In the genomic region with DNA sequence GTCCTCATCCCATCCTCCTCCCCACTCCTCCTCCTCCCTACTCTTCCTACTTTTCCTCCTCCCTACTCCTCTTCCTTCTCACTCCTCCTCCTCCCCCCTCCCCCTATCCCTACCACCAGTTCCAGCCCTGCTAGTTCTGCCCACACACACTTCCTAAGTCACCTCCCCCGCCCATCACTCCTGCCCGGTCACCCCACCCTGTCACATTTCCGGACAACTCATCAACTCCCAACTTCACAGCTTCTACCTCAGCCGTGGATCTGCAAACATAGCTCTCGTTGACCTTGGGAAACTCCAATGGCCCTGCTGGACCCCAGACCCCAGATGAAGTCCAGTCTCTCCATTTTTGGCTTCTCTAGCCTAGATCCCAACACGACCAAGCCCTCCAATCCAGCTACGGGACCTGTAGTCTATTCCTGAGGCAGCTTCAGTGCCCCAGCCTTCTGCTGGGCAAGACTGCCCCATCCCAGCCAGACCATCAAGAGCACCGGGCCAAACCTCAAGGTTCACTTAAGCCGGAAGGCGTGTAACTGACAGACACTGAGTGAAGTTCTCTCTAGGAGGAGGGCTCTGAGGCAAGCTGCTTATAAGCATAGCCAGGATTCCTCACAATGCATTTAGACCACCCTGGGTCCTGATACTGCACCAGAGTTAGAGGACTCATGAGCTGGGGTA, we compare ENCODE assay signal across 20 mouse cellular contexts. TPM values are rescaled to one million over a fixed set of nuclear protein-coding genes. Genes with fewer than 3 reads are reported as not detected.
DNase-seq lines count a peak whose midpoint lies in the region; ATAC-seq and TF ChIP-seq lines count a peak whose summit lies in the region.
"Had no signal": no experiment of that assay in that cellular context is flagged by ENCODE, and none has a peak within 500 bp of the region (broad histone marks: within the 10 kb centered on the region; RNA-seq: fewer than 3 reads in every experiment).

No protein-coding gene starts in this region.

- intact Hi-C loops in heart, postnatal 25 days (cut with DNase I), result loop anchor here (5.0 kb wide), 1 partner anchor 88 kb away; no protein-coding TSS in a partner anchor

- H3K4me3 ChIP-seq in heart, embryonic 11.5 days (ENCODE audit: low read depth, low read length), result no peak overlapping the region
- no peak overlapping the region for H3K4me3 ChIP-seq in lung, postnatal 0 days (ENCODE audit: low read depth, low read length)
- H3K4me3 ChIP-seq: megakaryocyte, embryonic 14.5 days; neural tube, embryonic 12.5 days had no signal

- no peak overlapping the region for H3K9ac ChIP-seq in heart, embryonic 11.5 days (ENCODE audit: low read depth, low read length)
- no peak overlapping the region for H3K9ac ChIP-seq in lung, postnatal 0 days (replicated peaks; ENCODE audit: low read depth)
- H3K9ac ChIP-seq: hindbrain, embryonic 14.5 days; neural tube, embryonic 12.5 days had no signal

- no peak for DNase-seq in heart, postnatal 25 days (ENCODE audit: low spot score)
- peak; percentile 26 for DNase-seq in lung, postnatal 0 days (ENCODE audit: low spot score)
- no peak for DNase-seq in lung, postnatal 36 days
- DNase-seq in ovary, adult 18-20 months (ENCODE audit: low spot score), result no peak
- DNase-seq in layer of hippocampus, postnatal 25 days (ENCODE audit: extremely low spot score in 1 of 2, low spot score in 1 of 2), result no peak
- DNase-seq: adrenal gland, postnatal 25 days; cerebellum, adult 9-10 months; embryo, embryonic 11 days; layer of hippocampus, postnatal 36 days; left cerebral cortex, postnatal 4 days; lung, adult 18-20 months; thymus, postnatal 14 days had no signal

- no peak for TF ChIP-seq EP300 in lung, postnatal 0 days (IDR thresholded peaks at IDR 0.05)

- no peak for TF ChIP-seq CTCF in lung, postnatal 0 days (IDR thresholded peaks at IDR 0.05)

- H3K4me2 ChIP-seq in heart, embryonic 11.5 days, result no peak overlapping the region
- H3K4me2 ChIP-seq in lung, postnatal 0 days (replicated peaks; ENCODE audit: low read depth, low read length), result no peak overlapping the region
- H3K4me2 ChIP-seq: hindbrain, embryonic 14.5 days; neural tube, embryonic 12.5 days had no signal

- no peaks in the 10 kb centered on the region for H3K27me3 ChIP-seq in heart, embryonic 11.5 days (ENCODE audit: control insufficient read depth, insufficient read depth, low read length)
- H3K27me3 ChIP-seq in lung, postnatal 0 days (replicated peaks; ENCODE audit: insufficient read depth, low read length), result no peaks in the 10 kb centered on the region
- H3K27me3 ChIP-seq: neural tube, embryonic 12.5 days had no signal

- WGBS in heart, embryonic 11.5 days (ENCODE audit: insufficient replicate concordance), result 57% methylated on average over 10 of the region's 10 CpGs
- WGBS in lung, postnatal 0 days, result 45% methylated on average over 10 of the region's 10 CpGs

- ATAC-seq in heart, embryonic 11.5 days (replicated peaks; ENCODE audit: insufficient number of reproducible peaks, low FRiP score, low TSS enrichment), result 0 out of 2 replicates have a peak, but pooled peaks have one; percentile 24
- peak; percentile 47 for ATAC-seq in lung, postnatal 0 days
- ATAC-seq in granulocyte monocyte progenitor cell, adult 5-6 weeks (replicated peaks; ENCODE audit: poor library complexity, severe bottlenecking), result peak; percentile 35; the same call in 1 of the 2 replicates
- ATAC-seq: forebrain, embryonic 14.5 days; intestine, postnatal 0 days had no signal

- no peaks in the 10 kb centered on the region for H3K9me3 ChIP-seq in heart, embryonic 11.5 days (replicated peaks; ENCODE audit: control insufficient read depth, low read length)
- no peaks in the 10 kb centered on the region for H3K9me3 ChIP-seq in lung, postnatal 0 days (ENCODE audit: low read length)
- H3K9me3 ChIP-seq: neural tube, embryonic 12.5 days had no signal

- peaks cover 6% of the 10 kb centered on the region for H3K4me1 ChIP-seq in heart, embryonic 11.5 days (ENCODE audit: control insufficient read depth, insufficient read depth, low read length)
- H3K4me1 ChIP-seq in lung, postnatal 0 days (ENCODE audit: insufficient read depth, low read depth, low read length), result no peaks in the 10 kb centered on the region
- H3K4me1 ChIP-seq: neural tube, embryonic 12.5 days had no signal

- H3K36me3 ChIP-seq in heart, embryonic 11.5 days (ENCODE audit: control insufficient read depth, insufficient read depth, low read length), result no peaks in the 10 kb centered on the region
- H3K36me3 ChIP-seq in lung, postnatal 0 days (ENCODE audit: insufficient read depth, low read length), result no peaks in the 10 kb centered on the region
- H3K36me3 ChIP-seq: neural tube, embryonic 12.5 days had no signal

- no peak overlapping the region for H3K27ac ChIP-seq in heart, embryonic 11.5 days (ENCODE audit: low read depth, low read length)
- H3K27ac ChIP-seq in lung, postnatal 0 days (ENCODE audit: low read length), result no peak overlapping the region
- H3K27ac ChIP-seq: hindbrain, embryonic 14.5 days; neural tube, embryonic 12.5 days had no signal

RNA-seq across cellular contexts. Expression of a gene that starts 42.6 kb away (rescaled TPM):
- polyA plus RNA-seq in heart, embryonic 11.5 days (2014; fragmentation: Nextera tagmentation; extraction: Ambion mirVana), result 0.04 TPM in 1 of 2 replicates, not detected in the other
- total RNA-seq in heart, postnatal 25 days (2021), result not detected
- 0.04 TPM in 1 of 2 replicates, not detected in the other for polyA plus RNA-seq in lung, postnatal 0 days (2015; fragmentation: Nextera tagmentation; extraction: Ambion mirVana)
- total RNA-seq in granulocyte monocyte progenitor cell, adult 5-6 weeks (2014; fragmentation: Nextera tagmentation), result not detected in 2 replicates
- not detected in 2 replicates for total RNA-seq in granulocyte monocyte progenitor cell, adult 5-6 weeks (2017)
- 10 to 100 TPM; 35.6 to 39.5 TPM for total RNA-seq in layer of hippocampus, postnatal 25 days (2021)
- total RNA-seq: heart, adult 8-10 months had no signal

Comparison
In these comparisons a context has a peak if more than half of its experiments do, and no peak if none do; other contexts are left out.
1. RNA of a gene that starts 42.6 kb away (total RNA-seq): 35.6 to 39.5 TPM in layer of hippocampus, postnatal 25 days; not detected in heart, postnatal 25 days and not detected in granulocyte monocyte progenitor cell, adult 5-6 weeks; every median in the first group is over 10 times any median in the second.
2. Peak in every context shown above with its lines, with median percentiles within 50 percentile points of each other: ATAC-seq.